Mouse (Mus musculus) telencephalon, adult 2 months (tissue): Measurements from ENCODE around the gene Nubp2.

Experiments used
- DNase-seq: peaks from one replicate; pipeline ENCODE4 v3.0.0-alpha.2; 2011; ENCODE audit warnings: low read depth, low spot score

The Nubp2 gene

DNA sequence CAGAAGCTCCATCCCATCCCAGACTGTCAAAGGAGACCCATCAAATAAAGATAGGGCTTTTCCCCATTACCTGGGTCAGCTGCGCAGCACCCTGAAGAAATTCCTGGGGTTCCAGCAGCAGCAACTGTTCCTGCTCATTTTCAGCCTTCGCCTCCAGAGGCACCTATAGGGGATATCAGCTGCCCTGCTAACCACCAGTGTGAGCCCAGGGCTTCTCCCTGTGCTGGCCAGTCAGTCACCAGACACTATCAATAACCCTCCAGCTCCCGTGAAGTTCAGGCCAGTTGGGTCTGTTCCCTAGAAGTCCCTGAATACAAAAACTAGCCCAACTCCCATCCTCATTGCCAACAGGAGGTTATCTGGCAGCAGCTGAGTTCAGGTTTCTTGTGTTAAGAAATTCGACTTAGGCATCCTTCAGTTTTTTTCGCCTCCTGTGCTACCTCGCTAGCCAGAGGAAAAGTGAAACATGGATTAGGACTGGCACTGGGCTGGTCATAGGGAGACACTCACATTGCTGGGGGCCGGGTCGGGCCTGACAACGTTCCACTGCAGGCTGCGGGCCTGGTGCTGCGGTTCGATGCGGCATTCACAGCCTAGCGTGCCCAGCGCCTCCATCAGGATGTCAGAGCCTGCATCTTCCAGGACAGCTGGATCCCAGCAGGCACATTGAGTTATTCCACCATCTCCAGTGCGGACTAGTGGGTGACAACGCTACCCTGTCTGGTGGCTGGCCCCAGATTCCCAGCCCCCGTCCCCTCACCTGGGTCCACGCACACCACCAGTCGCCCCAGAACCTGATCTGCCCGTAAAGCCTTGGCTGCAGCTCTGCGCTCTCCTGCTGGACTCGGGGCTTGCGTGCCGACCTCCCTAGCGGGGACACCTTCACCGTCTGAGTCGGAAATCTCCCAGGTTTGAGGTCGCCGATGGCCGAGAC, 8.2 kb upstream of the Nubp2 start:
- DNase-seq: no peak

DNA sequence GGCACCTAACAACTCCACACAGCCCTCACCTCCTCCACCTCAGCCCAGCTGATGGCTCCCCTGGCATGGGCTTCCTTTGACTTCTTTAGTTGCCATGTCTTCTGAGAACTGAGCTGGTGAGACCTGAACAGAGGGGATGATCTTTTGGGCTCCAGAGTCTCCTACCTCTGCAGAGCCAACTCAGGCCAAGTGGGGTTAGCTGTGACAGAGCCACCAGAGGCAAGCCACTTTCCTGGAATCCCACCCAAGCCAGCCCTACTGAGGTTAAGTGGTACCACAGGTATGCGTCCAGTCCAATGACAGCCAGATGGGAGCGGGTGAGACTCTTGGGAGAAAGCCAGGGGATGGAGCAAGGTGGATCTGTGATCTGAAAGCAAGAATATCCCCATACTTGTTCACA, 7.1 kb upstream of the Nubp2 start:
- DNase-seq: no peak

DNA sequence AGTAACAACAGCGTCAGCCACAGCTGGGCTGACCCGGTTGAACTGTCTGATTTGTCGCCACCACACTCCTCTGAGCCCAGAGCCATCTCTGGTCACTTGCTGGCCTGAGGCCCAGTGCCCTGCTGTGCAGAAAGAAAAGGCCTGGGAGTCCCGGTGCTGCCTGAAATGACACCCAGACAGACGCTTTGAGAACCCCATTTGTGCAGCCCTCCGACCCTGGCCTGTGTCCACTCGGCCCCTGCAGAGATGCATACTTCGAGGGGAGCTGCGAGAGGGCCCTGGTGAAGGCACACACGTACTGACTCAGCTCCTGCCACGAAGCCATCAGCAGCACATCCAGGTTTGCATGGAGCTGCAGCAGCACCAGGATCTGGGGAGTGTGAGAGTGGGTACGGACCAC, 6.6 kb upstream of the Nubp2 start:
- no peak for DNase-seq

DNA sequence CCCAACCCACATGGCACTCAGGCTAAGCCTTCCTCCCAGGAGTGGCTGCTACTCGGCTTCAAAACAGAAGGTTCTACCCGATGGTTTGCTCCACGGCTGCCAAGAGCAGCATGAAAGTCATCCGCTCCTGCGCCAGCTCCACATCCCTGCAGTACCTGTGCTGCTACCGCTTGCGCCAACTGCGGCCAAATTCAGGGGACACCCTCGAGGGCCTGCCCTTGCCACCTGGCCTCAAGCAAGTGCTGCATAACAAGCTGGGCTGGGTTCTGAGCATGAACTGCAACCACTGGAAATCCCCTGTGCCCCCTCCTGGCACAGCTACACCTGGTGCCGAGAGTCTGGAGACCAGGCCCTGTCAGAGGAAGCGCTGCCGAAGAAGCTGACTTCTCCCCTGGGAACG, 5.2 kb upstream of the Nubp2 start:
- no peak for DNase-seq

DNA sequence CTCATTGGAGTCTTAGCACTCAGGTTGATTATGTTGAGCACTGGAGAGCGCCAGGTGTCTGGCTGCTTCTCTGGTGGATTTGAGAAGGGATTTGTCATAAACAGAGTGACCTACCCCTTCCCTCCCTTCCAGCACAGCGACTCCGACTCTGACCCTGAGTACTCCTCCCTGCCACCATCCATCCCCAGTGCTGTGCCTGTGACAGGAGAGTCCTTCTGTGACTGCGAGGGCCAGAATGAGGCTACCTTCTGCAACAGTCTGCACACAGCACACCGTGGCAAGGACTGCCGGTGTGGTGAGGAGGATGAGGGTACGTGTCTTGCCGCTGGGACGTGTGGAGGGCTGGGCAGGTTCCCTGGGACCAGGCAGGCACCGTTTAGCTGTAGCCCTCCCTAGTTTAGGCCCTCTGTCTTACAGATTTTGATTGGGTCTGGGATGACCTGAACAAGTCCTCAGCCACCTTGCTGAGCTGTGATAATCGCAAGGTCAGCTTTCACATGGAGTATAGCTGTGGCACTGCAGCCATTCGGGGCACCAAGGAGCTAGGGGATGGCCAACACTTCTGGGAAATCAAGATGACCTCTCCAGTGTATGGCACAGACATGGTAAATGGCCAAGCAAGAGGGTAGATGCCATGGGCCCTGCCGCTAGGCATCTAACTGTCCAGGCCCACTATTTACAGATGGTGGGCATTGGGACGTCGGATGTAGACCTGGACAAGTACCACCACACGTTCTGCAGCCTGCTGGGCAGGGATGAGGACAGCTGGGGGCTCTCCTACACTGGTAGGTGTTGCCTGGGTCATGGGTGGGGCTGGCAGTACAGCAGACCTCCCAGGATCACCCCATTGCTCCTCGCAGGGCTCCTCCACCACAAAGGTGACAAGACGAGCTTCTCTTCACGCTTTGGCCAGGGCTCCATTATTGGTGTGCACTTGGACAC, 4.3 kb upstream of the Nubp2 start:
- DNase-seq: no peak

DNA sequence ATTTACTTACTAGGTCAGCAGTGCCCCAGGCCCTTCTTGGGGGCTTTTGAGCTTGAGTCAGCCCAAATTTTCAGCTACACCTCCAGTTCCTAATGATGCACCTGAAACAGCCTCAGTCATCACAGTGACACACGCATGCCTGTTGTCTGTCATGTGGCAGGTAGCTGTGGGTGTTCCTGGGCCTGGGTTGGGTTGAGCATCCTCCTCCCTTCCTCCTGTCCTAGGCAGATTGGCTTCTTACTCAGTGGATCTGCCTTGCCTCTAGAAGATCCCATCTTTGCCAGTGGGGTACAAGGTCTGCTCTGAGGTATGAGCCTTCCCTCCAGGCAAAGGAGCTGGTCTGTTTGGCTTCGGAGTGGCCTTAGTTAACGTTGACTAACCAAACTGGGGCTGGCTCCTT, 2.7 kb upstream of the Nubp2 start:
- DNase-seq: no peak

DNA sequence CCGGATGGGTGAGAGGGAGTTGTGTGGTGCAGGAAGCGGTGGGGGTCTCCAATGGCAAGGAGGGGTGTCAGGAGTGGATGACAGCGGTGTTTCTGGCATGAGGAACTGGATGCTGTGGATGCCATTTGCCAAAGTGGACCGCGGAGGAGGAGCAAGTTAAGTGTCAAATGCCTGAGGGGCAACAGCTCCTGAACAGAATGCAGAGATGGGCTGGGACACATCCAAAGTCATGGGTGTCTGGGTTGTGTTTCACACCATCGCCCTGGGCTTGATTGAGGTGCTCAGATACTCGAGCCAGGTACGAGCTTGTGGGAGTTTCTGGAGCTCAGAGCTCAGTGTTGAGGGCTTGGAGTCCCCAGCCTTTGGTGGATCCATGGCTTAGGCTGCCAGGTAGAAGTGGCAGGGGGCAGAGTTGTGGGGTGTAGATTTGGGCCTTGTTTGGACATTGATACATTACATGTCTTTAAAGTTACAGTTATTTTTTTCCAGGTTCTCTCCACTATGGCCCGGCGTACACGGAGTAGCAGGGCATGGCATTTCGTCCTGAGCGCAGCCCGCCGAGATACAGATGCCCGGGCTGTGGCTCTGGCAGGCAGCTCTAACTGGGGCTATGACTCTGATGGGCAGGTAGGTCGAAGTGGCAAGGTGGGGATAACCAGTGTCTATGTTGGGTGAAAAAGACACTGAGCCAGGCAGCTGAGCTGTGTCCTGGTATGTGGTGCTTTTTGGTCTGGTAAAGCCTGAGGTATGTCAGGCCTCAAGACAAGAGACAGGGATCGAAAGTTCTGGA, 1.3 kb upstream of the Nubp2 start:
- DNase-seq: no peak

DNA sequence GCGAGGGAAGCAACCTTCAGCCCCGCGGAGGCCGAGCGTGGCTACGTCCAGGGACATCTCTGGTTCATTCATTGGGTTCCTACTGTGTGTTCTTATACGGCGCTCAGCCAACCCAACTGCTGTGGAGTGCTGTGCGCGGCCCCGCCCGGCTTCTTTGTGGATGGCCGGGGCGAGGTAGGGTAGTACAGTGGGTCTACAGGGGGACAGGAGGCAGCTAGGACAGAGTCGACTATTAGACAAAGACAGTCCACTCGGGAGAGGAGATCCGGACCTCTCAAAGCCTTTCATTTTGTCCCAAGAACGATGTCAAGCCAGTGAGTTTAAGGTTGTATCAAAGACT, 753 bp upstream of the Nubp2 start:
- DNase-seq: no peak

DNA sequence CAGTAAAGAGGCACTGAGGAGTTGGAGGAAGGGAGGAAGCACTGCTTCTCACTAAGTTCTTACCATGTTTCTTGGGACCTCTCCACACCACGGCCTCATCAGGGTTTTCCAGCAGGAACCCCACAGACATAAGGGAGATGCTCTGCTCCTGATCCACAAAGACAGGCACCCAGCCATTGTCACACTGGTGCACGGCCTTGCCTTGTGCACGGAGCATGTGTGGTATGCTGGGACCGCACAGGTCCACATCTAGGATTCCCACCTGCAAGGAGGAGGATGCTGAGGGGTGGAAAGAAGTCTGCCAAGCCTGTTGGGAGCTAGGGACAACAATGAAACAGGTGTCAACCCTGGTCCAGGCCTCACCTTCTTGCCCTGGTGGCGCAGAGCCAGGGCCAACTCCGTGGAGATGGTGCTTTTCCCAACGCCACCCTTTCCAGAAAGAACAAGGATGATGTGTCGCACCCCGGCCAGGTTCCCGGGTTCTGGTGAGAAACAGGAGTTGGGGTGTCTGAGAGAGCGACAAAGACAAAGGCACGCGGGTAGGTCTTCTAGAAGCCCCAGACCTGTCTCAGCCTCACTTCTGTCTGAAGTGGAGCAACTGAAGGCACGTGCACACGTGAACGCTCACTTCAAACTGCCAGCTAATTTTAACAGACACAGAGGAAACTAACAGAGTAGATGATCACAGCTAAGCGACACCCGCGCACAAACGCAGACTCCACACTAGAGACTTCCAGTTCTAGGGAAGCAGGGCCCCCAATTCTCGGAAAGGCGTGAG, 604 bp downstream of the Nubp2 start:
- no peak for DNase-seq

DNA sequence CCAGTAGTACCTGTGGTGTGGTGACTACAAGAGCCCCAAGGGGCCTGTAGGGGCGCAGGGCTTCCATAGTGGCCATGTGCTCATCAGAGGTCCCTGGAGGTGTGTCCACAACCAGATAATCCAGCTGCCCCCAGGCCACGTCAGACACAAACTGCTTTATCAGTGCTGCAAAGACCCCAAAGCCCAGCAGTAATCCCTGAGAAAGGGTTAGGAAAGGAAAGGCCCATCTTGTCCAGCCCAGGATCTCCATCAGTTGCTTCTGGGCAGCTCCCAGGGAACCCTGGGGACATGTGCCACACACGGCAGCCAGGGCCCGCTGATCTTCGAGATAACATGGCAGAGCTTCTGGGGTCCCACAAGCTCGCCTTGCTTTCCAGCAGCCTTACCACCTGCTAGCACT, 1.8 kb downstream of the Nubp2 start:
- no peak for DNase-seq

DNA sequence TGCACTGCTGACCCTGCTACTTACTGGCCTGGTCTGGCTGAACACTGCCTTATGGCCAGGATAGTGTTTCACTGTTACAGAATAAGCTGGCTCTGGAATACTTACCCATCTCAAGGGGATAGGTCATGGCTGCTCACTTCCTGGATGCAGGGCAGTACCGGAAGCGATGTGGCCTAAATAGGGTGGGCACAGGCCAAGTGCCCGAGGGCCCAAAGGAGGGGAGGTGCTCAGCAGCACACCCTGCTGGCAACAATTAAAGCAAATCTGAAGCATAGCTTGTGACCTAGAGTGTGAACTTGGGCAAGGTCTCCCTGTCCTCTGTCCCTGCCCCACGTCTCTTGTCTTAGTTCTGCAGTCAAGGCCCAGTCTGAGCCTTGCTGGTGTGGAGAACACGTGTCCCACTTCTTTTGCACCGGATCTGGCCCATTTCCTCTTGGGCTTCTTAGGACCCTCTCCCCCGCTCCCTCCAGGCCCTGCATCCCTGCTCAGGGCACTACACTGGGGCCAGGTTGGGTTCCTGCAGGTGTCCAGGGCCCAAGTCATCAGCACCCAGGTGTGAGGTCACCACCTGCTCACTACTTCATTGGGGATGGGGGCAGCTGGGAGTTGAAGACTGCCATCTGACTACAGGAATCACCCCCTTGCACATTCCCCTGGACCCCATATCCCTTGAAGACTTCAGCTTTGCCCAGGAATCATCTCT, 4.3 kb downstream of the Nubp2 start:
- DNase-seq: no peak

DNA sequence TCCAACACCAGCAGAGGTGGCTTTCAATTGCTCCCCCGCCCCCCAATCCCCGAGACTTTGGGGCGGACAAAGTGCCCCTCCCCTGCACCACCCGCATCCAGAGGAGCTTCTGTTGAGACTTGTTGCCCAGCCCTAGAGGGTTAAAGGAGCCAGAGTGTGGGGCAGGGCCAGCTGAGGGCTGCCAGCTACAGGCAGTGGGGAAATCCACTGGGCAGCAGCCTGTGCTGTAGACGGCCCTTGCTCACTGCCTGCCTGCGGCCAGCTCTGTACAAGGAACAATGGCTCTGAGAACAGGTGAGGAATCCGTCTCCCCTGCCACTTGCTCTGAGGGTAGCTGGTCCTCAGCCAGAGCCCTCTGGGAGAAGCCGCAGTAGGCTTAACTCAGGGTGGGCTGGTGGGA, 7.6 kb downstream of the Nubp2 start:
- no peak for DNase-seq

DNA sequence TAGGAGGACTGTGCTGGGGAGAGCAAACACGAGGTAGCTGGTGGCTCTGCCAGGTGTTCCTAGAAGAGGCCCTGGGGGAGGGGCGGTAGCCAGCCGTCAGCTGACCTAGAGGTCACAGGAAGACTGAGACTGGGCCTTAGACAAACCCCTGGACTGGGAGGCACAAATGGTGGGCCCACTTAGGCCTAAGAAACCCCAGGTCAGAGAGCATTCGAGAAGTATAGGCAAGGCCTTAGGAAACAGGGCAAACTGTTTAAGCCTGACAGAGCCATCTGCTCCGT, 8.1 kb downstream of the Nubp2 start:
- DNase-seq: no peak

DNA sequence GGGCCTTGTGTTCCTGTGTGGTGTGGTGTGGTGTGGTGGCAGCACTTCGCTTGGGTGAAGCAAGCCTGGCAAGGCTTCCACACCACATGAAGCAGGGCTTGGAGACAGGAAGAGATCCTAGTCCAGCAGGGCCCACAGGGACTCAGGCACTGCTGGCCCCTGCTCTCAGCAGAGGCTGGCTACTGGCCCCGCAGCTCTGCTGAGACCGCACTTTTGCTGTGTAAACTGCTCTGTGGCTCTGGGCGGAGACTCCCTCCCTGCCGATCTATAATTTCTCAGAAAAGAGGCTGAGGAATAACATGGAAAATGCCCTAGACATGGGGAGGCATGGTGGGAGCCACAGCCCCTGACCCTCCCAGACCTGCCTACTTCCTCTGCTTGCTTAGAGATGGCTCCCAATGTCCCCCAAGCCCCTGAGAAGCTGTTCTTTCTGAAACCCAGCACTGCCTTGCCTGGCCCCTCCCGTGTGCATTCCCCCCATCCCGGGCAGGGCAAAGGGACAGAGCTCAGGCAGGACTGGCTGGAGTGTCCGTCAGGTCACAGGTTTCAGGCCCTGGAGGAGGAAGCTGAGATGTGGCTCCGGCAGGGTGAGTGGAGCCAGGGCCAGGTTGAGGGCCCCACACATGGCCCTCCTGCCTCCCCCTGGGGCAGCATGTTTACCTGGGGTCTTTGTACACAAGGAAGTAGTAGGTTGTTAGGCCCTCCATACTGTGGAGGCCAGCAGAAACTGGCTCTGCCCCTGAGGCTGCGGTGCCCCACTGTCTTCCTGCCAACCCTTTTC, 8.6 kb downstream of the Nubp2 start:
- DNase-seq: no peak

DNA sequence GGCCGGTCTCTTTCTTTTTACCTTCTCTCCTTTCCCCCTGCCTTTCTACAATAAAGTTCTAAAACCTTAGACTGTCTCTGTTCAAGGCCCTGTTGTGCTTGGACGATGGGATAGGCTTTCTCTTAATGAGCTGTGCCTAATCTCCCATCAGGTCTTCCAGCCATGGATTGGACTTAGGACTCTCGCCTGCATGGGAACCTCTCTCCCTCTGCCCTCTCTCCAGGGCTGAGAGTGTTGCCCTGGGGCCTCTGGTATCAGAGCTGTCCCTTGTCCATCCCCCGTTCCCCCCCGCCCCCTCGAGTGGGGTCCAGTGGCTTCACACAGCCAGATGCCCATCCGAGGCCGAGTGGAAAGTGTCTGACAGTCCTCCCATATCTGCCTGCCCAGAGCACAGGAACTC, 11.2 kb downstream of the Nubp2 start:
- DNase-seq: no peak

DNA sequence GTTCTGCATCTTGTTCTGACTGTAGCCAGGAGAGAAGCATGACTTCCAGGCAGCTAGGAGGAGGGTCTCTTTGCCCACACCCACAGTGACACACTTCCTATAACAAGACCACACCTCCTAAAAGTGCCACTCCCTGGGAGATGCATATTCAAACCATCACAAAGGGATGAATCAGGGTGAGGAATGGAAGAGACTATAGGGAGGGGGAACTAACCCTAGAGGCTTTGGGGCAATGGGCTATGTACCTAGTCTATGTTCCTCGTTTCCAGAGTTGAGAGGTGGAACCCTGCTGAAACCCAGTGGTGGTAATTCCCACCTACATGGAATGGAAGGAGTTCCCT, 11.8 kb downstream of the Nubp2 start:
- DNase-seq: no peak

DNA sequence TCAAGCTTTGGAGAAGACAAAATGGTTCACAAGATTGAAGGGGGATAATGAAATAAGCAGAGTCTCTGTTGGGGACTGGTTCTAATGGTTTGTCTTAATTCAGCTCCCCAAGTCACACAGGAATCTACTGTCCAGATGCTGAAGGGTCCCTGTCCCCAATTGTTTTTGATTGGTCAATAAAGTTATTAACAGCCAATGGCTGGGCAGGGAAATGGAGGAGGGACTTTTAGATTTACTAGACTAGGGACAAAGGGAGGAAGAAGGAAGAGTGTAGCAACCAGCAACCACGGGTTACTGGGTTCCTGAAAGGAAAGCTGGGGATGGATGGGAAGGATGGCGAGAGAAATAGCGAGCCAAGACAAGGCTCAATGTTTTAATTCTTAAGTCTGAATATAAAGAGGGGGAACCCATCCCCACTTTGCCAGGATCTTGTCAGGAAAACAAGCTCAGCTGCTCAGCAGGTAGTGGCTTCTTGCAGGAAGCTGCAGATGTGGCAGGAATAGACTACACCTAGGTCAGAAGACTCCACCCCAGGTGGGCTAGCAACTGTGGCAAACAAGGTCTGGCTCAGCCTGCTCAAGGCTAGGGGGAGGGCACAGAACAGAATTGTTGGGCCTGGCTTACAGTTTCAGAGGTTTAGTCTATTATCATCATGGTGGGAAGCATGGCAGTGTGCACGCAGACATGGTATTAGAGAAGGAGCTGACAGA, 12.3 kb downstream of the Nubp2 start:
- DNase-seq: no peak

DNA sequence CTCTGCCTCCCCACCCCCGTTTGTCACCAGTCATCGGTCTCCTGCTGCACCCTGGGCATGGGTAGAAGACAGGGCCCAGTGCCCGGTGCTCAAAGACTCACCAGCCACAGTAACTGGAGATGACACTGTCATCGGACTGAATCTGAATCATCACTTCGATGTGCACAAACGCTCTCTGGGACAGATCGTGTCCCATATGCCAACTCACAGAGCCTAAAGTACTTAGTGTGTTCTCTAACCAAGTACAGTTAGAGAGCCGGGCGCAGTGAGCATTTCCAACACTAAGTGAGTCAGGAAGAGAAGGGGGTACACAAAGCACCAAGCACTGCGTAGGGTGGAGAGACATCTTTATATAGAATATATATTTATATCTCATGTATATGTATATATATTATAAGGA, 18.2 kb downstream of the Nubp2 start:
- DNase-seq: peak; percentile 63

DNA sequence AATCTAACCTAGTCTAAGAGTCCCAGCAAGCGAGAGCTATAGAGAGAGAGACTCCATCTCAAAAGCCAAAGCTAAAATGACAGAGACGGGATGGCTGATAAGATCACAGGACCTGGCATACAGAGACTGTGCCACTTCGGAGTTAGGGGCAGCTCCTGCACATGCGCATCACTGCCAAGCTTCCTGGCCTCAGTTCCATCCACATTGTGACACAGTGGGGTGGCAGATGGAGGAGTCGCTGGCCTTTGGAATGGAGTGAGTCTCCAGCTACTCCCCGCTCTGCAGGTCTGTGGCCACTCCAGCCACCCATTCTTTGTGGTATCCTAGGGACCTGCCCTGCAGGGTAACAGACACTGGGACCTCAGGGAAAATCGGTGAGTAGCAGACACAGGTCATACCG, 20.4 kb downstream of the Nubp2 start, which contains the start of gene Igfals:
Gene Igfals (plus strand): TSS at position 222 of the 400 bp plus-strand sequence.
- DNase-seq: no peak
